Mouse (Mus musculus): ENCODE results near the gene Eftud2. TPM values are rescaled to one million over a fixed set of nuclear protein-coding genes. Genes with fewer than 3 reads are reported as not detected.

The Eftud2 gene
- total RNA-seq, 2 experiments from 2014 or later: 135 to 138 TPM

DNA sequence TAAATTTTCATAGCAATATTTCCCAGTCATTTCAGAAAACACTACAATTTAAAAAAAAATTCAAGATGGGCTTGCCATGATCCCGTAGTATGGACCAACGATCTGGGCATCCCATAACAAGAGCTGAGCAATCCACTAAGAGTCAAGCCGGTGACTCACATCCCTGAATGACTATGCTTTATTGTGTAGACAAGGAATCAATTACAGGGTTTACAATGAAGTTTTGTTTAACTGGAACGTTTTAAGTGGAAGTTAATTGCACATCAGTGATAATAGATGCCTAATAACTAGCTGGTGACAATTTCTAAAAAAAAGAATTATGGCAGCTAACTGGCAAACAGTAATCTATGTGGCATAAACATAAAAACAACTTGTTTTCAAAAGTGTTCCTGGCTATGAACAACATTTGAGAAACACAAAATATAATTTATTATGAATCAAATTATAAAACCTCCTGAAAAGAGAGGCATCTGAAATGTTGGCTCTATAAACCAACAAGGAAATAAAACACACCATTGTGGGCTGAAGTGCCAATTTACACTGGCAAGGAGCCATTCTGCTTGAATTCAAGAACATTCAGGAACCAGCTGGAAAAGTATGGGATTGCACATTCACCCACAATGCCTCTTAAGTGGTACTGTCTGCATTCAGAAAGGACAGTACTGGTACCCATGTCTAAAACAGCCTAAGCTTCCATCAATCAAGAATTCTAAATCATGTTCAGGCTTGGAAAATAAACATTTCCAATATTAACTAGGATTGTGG, 69.9 kb downstream of the Eftud2 start:
- H3K27ac ChIP-seq: no peak overlapping the region
- no peak overlapping the region for H3K4me3 ChIP-seq
- no peak for TF ChIP-seq CTCF (IDR thresholded peaks at IDR 0.05)
- no peak for DNase-seq (ENCODE audit: extremely low spot score in 1 of 2, low spot score in 2 of 2)
- intact Hi-C loops (cut with DNase I): no loop called here

DNA sequence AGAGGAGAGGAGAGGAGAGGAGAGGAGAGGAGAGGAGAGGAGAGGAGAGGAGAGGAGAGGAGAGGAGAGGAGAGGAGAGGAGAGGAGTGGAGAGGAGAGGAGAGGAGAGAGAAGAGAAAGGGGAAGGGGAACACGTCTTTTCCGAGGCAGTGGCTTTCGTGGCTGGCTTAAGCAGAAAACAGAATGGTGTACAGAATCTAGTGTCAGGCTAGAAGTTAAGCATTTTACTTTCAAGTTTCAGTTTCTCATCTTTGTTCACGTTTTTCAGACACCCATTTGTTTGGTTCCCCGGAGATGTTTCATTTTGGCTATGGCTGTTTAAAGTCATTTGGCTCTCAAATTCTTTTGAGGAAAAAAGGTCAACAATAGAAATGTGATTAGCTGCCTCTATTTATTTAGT, 72.5 kb downstream of the Eftud2 start:
- Histone ChIP-seq H3K4me3 (no peak overlapping the region), H3K27ac (no peak overlapping the region)
- no peak for DNase-seq (ENCODE audit: extremely low spot score in 1 of 2, low spot score in 2 of 2)
- no peak for TF ChIP-seq CTCF (IDR thresholded peaks at IDR 0.05)
- intact Hi-C loops (cut with DNase I): no loop called here

DNA sequence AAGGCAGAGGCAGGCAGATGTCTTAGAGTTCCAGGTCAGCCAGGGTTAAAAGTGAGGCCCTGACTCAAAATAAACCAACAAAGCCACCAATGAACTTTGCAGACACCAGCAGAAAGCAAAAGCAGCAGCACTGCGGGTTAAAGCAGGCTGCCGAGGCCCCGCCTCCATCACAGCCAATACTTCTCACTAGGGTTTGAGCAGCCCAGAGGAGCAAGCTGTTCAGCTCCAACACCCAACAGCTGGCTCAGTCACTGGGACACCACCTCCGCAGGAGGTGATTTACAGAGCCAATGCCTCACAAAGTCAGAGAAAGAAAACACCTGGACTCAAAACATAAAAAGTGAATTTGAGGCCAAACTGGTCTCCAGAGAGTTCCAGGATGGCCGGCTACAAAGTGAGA, 77.3 kb downstream of the Eftud2 start:
- DNase-seq (ENCODE audit: extremely low spot score in 1 of 2, low spot score in 2 of 2): no peak
- Histone ChIP-seq H3K27ac (no peak overlapping the region), H3K4me3 (no peak overlapping the region)
- intact Hi-C loops (cut with DNase I): no loop called here
- TF ChIP-seq CTCF (IDR thresholded peaks at IDR 0.05): no peak

DNA sequence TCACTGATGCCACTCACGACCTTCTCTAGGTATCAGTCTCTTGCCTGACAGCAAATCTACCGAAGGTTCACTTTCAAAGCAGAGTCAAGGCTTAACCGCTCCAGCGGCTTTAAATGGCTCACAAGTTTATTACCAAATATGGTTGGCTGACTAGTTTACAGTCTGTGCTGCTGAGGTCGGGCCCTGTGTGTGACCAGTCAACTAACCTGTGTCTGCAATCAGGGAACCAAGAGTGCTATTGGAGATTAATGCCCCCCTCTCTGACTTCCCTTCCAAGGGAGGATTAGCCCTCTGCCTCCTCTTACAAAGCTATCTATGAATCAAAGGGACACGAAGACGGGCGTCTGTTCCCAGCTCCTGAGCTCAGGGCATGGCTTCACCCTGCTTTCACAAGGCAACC, 86.6 kb downstream of the Eftud2 start:
- H3K4me3 ChIP-seq: no peak overlapping the region
- TF ChIP-seq CTCF (IDR thresholded peaks at IDR 0.05): no peak
- intact Hi-C loops (cut with DNase I): no loop called here

DNA sequence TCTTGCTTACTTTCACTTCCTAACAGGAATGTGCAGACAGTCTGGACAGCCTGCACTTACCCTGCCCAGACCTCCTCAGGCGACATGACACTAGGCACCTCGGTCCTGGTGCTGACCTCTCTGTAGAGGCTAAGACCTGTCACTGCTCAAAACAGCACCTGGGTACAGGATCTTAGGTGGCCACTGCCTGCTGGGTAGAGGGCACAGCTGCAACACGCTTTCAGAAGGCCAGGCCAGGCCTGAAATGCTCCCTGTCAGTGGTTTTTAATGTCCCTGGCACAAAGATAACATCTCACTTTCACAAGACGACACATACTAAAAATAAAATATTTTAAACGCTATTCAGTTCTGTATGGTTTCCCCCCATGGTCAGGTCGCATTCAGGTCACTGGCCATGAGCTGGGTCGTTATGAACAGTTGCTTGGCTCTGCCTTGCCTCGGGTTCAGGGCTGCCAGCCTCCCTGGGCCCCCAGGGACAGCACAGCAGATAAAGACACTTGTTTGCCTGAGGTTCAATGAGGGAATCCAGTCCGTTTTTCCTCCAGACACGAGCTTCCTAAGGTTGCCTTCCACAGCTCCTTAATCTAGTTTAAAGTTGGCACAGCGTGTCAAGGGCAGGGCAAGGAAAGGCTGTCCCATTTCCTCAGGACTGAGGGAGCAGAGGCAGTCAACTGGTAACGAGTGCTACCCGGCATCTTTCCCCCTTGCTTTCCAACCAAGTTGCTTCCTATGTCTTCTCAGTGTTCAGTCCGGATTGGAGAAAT, 88.9 kb downstream of the Eftud2 start:
- Histone ChIP-seq H3K27ac (no peak overlapping the region), H3K4me3 (no peak overlapping the region)
- no peak for DNase-seq (ENCODE audit: extremely low spot score in 1 of 2, low spot score in 2 of 2)
- no peak for TF ChIP-seq CTCF (IDR thresholded peaks at IDR 0.05)
- intact Hi-C loops (cut with DNase I): no loop called here

More for the DNA sequence above, 86.6 kb downstream of the Eftud2 start:
- DNase-seq (ENCODE audit: extremely low spot score in 1 of 2, low spot score in 2 of 2): no peak
- no peak overlapping the region for H3K27ac ChIP-seq

Other genes starting within 250 kb of the Eftud2 start
- not detected for gene Meioc, start 217.3 kb downstream of the Eftud2 start, total RNA-seq (2021)
- 10 to 100 TPM; 24.6 to 34.5 TPM for gene Ccdc43, start 183.2 kb downstream of the Eftud2 start, total RNA-seq (2021)
- gene Adam11, start 119.5 kb downstream of the Eftud2 start, total RNA-seq (2021): 100 to 1,000 TPM; 128 to 140 TPM
- 1 to 10 TPM; 6.1 to 6.6 TPM for gene Gjc1, start 61.3 kb downstream of the Eftud2 start, total RNA-seq (2021)
- gene Higd1b, start 45.1 kb downstream of the Eftud2 start, total RNA-seq (2021): 1 to 10 TPM; 6.1 to 8.1 TPM
- gene Ccdc103, start 219 bp upstream of the Eftud2 start, total RNA-seq (2021): 1 to 10 TPM; 1.8 to 2.6 TPM
- gene Fam187a, start 4.2 kb upstream of the Eftud2 start, total RNA-seq (2021): not detected
- 100 to 1,000 TPM; 111 to 120 TPM for gene Gfap, start 19.9 kb upstream of the Eftud2 start, total RNA-seq (2021)
- not detected for gene Kif18b, start 44.1 kb upstream of the Eftud2 start, total RNA-seq (2021)
- 10 to 100 TPM in 1 of 2 experiments, 1 to 10 TPM in 1; 9.3 to 14.0 TPM for gene C1ql1, start 65.7 kb upstream of the Eftud2 start, total RNA-seq (2021)
- gene Nmt1, start 147.2 kb upstream of the Eftud2 start, total RNA-seq (2021): 100 to 1,000 TPM; 117 to 130 TPM
- 10 to 100 TPM; 48.3 to 50.9 TPM for gene Dcakd, start 147.3 kb upstream of the Eftud2 start, total RNA-seq (2021)
- 10 to 100 TPM; 16.5 to 19.0 TPM for gene Plcd3, start 220.7 kb upstream of the Eftud2 start, total RNA-seq (2021)
- 10 to 100 TPM; 72.3 to 88.2 TPM for gene Acbd4, start 220.7 kb upstream of the Eftud2 start, total RNA-seq (2021)
- 10 to 100 TPM; 49.6 to 50.0 TPM for gene Hexim1, start 235.2 kb upstream of the Eftud2 start, total RNA-seq (2021)